Mouse (Mus musculus) testis, adult 2 months (tissue): ENCODE measurements around the gene Ifnb1.

Source experiments
- CTCF ChIP-seq: fragments of 200-500 bp; IDR thresholded peaks from 2 replicates; pipeline ENCODE4 v1.5.1; 2012; ENCODE audit warnings: low read depth, mild to moderate bottlenecking, inconsistent platforms, low read length, moderate library complexity; ENCODE audit not compliant: control insufficient read depth, insufficient read depth, insufficient replicate concordance
- POLR2A ChIP-seq: fragments of 200-500 bp; IDR thresholded peaks from 2 replicates; pipeline ENCODE4 v1.6.1; 2012; ENCODE audit warnings: low read depth, mild to moderate bottlenecking, inconsistent platforms, low read length, moderate library complexity; ENCODE audit not compliant: control insufficient read depth

- TF ChIP-seq POLR2A, result no peak
- no peak for TF ChIP-seq CTCF
Measured at GRCm38 (mm10) chr4:88489622-88490021, 33.0 kb downstream of the Ifnb1 start.
